Mouse (Mus musculus) liver, adult 2 months (tissue): ENCODE measurements at regions not wholly inside any gene's neighbourhood (a gene's known extent, or its start where the extent isn't known, plus 50 kb on each side); places are given as distances from the start of the nearest gene placed in this dataset.

Experiments used
- DNase-seq: peaks from one replicate; pipeline ENCODE4 v3.0.0-alpha.2; 2011; ENCODE audit warnings: low read depth, low spot score; ENCODE audit errors: extremely low read depth
- H3K27ac ChIP-seq: fragments of 200-500 bp; replicated peaks from 2 replicates; pipeline ENCODE4 v1.5.1; 2012; ENCODE audit warnings: low read depth, mild to moderate bottlenecking, control low read depth, inconsistent platforms, low read length; ENCODE audit not compliant: insufficient read depth
- H3K27me3 ChIP-seq: fragments of 200-500 bp; 2 replicates; pipeline ENCODE4 v1.6.1; 2012; ENCODE audit warnings: mild to moderate bottlenecking, moderate library complexity, low read length, inconsistent platforms; ENCODE audit not compliant: control insufficient read depth, insufficient read depth
- H3K36me3 ChIP-seq: fragments of 200-500 bp; 2 replicates; pipeline ENCODE4 v1.6.1; 2012; ENCODE audit warnings: low read length, inconsistent platforms; ENCODE audit not compliant: control insufficient read depth, insufficient read depth
- H3K4me1 ChIP-seq: fragments of 200-500 bp; 2 replicates; pipeline ENCODE4 v1.6.1; 2011; ENCODE audit warnings: low read length; ENCODE audit not compliant: control insufficient read depth, insufficient read depth
- H3K4me3 ChIP-seq: fragments of 200-500 bp; 2 replicates; pipeline ENCODE4 v1.5.1; 2011; ENCODE audit warnings: low read depth, mild to moderate bottlenecking, control low read depth, low read length, moderate library complexity; ENCODE audit not compliant: insufficient read depth
- H3K79me2 ChIP-seq: fragments of 200-500 bp; 2 replicates; pipeline ENCODE4 v1.6.1; 2012; ENCODE audit warnings: inconsistent platforms, mild to moderate bottlenecking, low read length, moderate library complexity; ENCODE audit not compliant: control insufficient read depth, insufficient read depth
- H3K9ac ChIP-seq: fragments of 200-500 bp; 2 replicates; pipeline ENCODE4 v1.6.1; 2012; ENCODE audit warnings: low read depth, mild to moderate bottlenecking, control low read depth, inconsistent platforms, low read length
- CTCF ChIP-seq: fragments of 200-500 bp; IDR thresholded peaks from 2 replicates; pipeline ENCODE4 v1.5.1; 2011; ENCODE audit warnings: low read depth, low read length, control low read depth
- POLR2A ChIP-seq: fragments of 200-500 bp; IDR thresholded peaks from 2 replicates; pipeline ENCODE4 v1.6.1; 2011; ENCODE audit warnings: low read length, control low read depth; ENCODE audit not compliant: insufficient read depth; ENCODE audit errors: extremely low read depth
- WGBS: fragments of 180-500 bp; shearing (Covaris S2); methylation state at CpG from one replicate; pipeline ENCODE4 v1.1.7; 2018; 5-methylcytosine and 5-hydroxymethylcytosine counted together

DNA sequence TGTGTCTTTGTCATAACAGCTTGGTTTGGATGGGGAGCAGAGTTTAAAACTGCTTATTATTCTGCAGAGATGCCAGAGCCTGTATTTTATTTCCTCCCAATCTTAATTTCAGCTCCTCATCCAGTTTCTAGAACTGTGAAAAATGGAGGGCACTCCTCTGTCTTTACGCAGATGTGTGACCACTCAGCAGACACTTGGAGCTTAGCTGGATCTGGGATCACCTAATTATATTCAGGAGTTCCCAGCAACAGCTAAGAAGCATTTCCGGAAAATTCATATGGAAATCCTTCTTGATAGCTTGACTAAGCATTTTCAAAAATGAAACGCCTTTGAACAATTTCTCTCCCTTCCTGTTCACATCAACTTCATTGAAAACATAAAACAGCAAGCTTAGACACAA, 1670.0 kb upstream of the Slc10a2 start:
- no peaks in the 10 kb centered on the region for H3K36me3 ChIP-seq
- no peaks in the 10 kb centered on the region for H3K79me2 ChIP-seq
- H3K9ac ChIP-seq = no peak overlapping the region
- TF ChIP-seq POLR2A (no peak), CTCF (no peak)
- WGBS = 85% methylated on average over 3 of the region's 3 CpGs
- H3K4me3 ChIP-seq = no peak overlapping the region
- no peaks in the 10 kb centered on the region for H3K4me1 ChIP-seq
- H3K27ac ChIP-seq = no peak overlapping the region
- no peaks in the 10 kb centered on the region for H3K27me3 ChIP-seq
- DNase-seq = no peak

DNA sequence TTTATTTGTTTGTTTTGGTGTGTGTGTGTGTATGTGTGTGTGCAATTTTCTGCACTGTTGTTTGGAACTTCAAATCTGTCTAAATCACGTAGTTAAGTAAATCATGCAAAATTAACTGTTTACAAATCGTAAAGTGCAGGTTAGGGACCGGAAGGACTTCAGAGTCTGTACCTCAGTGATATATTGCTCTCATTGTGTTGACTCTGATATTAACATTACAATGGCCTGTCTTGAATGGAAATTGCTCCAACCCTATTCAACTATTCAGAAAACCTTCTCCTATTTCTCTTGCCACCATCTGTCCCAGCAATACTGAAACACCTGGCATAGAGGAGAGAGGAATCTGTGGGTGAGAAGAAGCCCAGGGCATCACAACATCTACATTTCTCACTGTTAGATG, 1624.4 kb upstream of the Slc10a2 start:
- Histone ChIP-seq H3K79me2 (no peaks in the 10 kb centered on the region), H3K4me3 (no peak overlapping the region), H3K4me1 (no peaks in the 10 kb centered on the region), H3K27me3 (no peaks in the 10 kb centered on the region), H3K9ac (no peak overlapping the region), H3K27ac (no peak overlapping the region), H3K36me3 (no peaks in the 10 kb centered on the region)
- no peak for DNase-seq
- WGBS = 85% methylated on average over 3 of the region's 3 CpGs
- no peak for TF ChIP-seq POLR2A
- TF ChIP-seq CTCF = no peak

DNA sequence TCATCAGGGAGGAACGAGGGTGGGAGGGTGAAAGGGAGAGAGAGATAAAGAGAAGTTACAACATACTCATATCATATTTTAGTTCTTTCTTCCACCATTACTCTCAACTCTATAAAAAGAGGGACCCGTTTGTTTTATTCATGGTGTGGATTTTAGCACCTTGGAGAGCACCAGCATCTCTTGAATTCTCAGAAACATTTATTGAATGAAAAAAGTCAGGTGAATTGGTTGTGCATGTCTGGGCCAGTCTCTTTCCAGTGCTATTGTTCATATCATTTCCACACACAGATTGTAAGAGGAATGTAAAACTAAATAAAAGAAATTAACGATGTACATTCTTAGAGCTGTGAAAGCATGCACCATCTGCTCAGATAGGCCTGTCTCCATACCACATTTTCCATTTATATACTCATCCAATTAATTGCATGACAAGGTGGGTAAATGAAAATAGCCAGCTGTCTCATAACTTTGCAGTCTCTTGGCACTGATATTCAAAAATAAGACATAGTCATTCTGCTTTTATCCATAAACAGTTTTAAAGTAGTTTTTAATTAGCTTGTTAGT, 1603.8 kb upstream of the Slc10a2 start:
- Histone ChIP-seq H3K4me3 (no peak overlapping the region), H3K9ac (no peak overlapping the region), H3K27ac (no peak overlapping the region), H3K4me1 (no peaks in the 10 kb centered on the region), H3K27me3 (no peaks in the 10 kb centered on the region), H3K36me3 (no peaks in the 10 kb centered on the region), H3K79me2 (no peaks in the 10 kb centered on the region)
- no peak for TF ChIP-seq POLR2A
- no peak for TF ChIP-seq CTCF
- DNase-seq = no peak
- 61% methylated on average over 3 of the region's 3 CpGs for WGBS

DNA sequence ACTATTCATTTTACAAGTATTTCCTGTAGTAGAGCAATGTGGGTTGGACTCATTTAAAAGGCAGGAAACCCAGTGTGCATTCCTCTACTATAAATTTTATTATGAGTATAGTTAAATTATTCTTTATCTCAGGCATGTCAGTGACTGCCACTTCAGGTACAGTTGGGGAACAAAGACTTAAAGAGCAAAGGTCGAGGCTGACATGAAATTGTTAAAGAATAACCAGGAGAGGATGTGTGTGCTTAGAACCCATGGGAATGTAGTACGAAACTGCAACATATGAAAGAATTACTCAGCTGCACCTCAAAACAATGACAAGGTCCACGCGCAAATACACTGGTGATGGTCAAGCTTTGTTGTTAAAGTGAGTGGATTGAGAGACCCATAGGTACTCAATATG, 1583.4 kb upstream of the Slc10a2 start:
- no peaks in the 10 kb centered on the region for H3K4me1 ChIP-seq
- H3K79me2 ChIP-seq = no peaks in the 10 kb centered on the region
- no peaks in the 10 kb centered on the region for H3K36me3 ChIP-seq
- H3K27ac ChIP-seq = no peak overlapping the region
- 67% methylated on average over 4 of the region's 4 CpGs for WGBS
- TF ChIP-seq CTCF (no peak), POLR2A (no peak)
- H3K4me3 ChIP-seq = no peak overlapping the region
- no peak overlapping the region for H3K9ac ChIP-seq
- no peaks in the 10 kb centered on the region for H3K27me3 ChIP-seq
- DNase-seq = no peak

DNA sequence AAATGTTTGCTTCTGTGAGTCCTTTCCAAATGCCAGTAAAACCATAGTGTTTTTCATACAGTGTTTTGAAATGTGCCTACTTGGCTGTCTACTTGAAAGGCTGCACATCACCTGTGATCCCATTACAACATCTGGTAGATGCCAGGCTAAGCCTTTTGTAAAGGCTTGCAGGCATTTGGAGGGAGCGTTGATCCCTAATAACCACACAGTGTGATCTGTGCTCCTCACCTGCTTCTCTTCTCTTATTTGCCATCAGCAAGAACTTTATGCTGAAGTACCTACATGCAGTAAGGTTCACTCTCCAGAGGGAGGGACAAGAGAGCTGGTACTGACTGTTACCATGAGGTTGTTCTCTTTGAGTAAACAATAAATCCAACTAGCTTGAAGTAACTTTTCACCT, 1553.7 kb upstream of the Slc10a2 start:
- no peak for DNase-seq
- H3K27ac ChIP-seq = no peak overlapping the region
- H3K9ac ChIP-seq = no peak overlapping the region
- H3K36me3 ChIP-seq = no peaks in the 10 kb centered on the region
- TF ChIP-seq CTCF (no peak), POLR2A (no peak)
- H3K4me3 ChIP-seq = no peak overlapping the region
- H3K27me3 ChIP-seq = no peaks in the 10 kb centered on the region
- no peaks in the 10 kb centered on the region for H3K4me1 ChIP-seq
- WGBS = 57% methylated on average over 1 of the region's 1 CpGs
- H3K79me2 ChIP-seq = no peaks in the 10 kb centered on the region

DNA sequence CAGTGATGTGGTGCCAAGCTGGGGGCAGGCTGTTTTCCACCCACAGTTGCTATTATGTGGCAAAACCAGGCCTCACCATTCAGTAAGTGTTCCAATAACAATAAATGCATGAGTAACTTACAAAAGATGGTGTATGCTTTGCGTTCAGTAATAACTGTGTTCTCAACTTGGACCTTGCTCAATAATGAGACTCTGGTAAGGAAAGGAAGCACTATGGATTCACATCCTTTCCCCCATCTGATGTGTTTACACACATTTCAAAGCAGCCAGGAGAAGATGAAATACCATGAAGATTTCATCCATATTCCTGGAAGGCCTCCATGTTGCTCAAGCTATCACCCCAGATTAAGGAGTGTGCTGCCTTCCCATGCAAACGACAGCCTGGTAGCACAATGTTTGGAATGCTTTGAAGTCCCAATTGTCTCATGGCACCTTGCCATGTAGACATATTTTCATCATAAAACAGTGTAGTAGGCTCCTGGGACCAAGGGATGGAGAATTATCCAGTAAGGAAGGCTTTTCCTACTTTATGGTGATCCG, 1552.4 kb upstream of the Slc10a2 start:
- Histone ChIP-seq H3K27me3 (no peaks in the 10 kb centered on the region), H3K27ac (no peak overlapping the region), H3K4me3 (no peak overlapping the region), H3K79me2 (no peaks in the 10 kb centered on the region), H3K9ac (no peak overlapping the region), H3K4me1 (no peaks in the 10 kb centered on the region), H3K36me3 (no peaks in the 10 kb centered on the region)
- TF ChIP-seq CTCF (no peak), POLR2A (no peak)
- DNase-seq = no peak
- WGBS = 80% methylated on average over 3 of the region's 3 CpGs
